Mouse (Mus musculus): Measurements from ENCODE around the gene Olfr613.
"Not testable (repeated sequence)": the region's sequence is repeated elsewhere in the genome, so short reads cannot be mapped to it uniquely, and the experiment has no call there.

The Olfr613 gene

GRCm38 (mm10) chr7:103547774-103548173 is at the start of gene Olfr613:
Olfr613 (plus strand) TSS chr7:103548074.
- no peak for DNase-seq (ENCODE audit: low spot score in 2 of 2)

GRCm38 (mm10) chr7:103512022-103512421 is 35.9 kb upstream of the Olfr613 start, which contains the start of gene Olfr610:
Olfr610 (minus strand) TSS chr7:103512122.
- DNase-seq (ENCODE audit: low spot score in 2 of 2): no peak

GRCm38 (mm10) chr7:103520746-103521145 is 27.1 kb upstream of the Olfr613 start, which contains the start of gene Olfr611:
Olfr611 (minus strand) TSS chr7:103520846.
- DNase-seq (ENCODE audit: low spot score in 2 of 2): not testable (repeated sequence)

- DNase-seq (ENCODE audit: low spot score in 2 of 2): not testable (repeated sequence)
Observed at GRCm38 (mm10) chr7:103542617-103543016, 5.3 kb upstream of the Olfr613 start, which contains the start of gene Olfr612. Olfr612 (minus strand) TSS chr7:103542717.

- DNase-seq (ENCODE audit: low spot score in 2 of 2): no peak
Observed at GRCm38 (mm10) chr7:103555779-103556178, 7.9 kb downstream of the Olfr613 start, which contains the start of gene Olfr615. Olfr615 (plus strand) TSS chr7:103556079.

- no peak for DNase-seq (ENCODE audit: low spot score in 2 of 2)
Observed at GRCm38 (mm10) chr7:103569043-103569442, 21.2 kb downstream of the Olfr613 start, which contains the start of gene Olfr616. Olfr616 (minus strand) TSS chr7:103569143.

- no peak for DNase-seq (ENCODE audit: low spot score in 2 of 2)
Observed at GRCm38 (mm10) chr7:103572761-103573160, 24.9 kb downstream of the Olfr613 start, which contains the start of gene Olfr617. Olfr617 (plus strand) TSS chr7:103573061.

- DNase-seq (ENCODE audit: low spot score in 2 of 2): no peak
Observed at GRCm38 (mm10) chr7:103589803-103590202, 41.9 kb downstream of the Olfr613 start, which contains the start of gene Olfr618. Olfr618 (plus strand) TSS chr7:103590103.

- no peak for DNase-seq (ENCODE audit: low spot score in 2 of 2)
Observed at GRCm38 (mm10) chr7:103600275-103600674, 52.4 kb downstream of the Olfr613 start, which contains the start of gene Olfr619. Olfr619 (plus strand) TSS chr7:103600575.
